Mouse (Mus musculus): Measurements from ENCODE around the gene Mical2. TPM values are rescaled to one million over a fixed set of nuclear protein-coding genes. Genes with fewer than 3 reads are reported as not detected.

The Mical2 gene
- total RNA-seq, 1 experiment from 2014 or later, result 0.70 TPM

DNA sequence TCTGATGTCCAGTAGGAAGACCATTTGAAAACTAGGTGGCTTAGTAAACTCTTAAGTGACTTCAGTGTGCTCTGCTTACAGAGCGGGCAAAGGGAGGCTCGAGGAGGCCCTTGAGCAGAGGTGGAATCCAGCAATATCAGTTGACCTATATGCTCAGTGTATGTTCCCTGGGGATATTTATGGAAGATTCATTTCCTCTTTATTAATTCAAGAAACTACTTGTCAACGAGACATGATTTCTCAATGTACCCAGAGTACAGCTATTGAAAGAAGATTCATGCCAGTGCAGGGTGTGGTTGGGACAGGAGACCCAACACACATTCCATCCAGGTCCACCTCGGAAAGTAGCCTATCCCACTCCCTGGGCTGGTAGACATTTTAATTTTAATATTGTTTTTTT is 231.7 kb downstream of the Mical2 start:
- no peak for ATAC-seq (ENCODE audit: extremely low read depth, insufficient number of reproducible peaks, low FRiP score, poor library complexity, severe bottlenecking)

DNA sequence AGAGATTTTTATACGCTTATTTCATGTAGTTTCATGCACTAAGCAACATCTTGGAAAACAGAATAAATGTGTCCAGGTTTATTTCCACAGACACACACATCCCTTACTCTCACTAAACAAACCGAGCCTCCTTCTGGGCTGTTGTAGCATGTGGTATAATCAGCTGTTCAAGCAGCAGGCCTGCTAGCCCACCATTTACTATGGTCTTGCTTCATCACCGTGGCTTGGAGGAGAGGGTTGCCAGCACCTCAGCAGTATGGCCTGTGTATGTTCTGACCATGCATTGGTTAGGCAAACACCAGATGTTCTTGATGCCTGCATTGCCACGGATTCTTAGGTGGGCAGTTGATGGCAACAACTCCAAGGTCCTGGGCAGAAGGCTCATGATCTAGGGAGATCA is 232.3 kb downstream of the Mical2 start:
- ATAC-seq (ENCODE audit: extremely low read depth, insufficient number of reproducible peaks, low FRiP score, poor library complexity, severe bottlenecking), result no peak

DNA sequence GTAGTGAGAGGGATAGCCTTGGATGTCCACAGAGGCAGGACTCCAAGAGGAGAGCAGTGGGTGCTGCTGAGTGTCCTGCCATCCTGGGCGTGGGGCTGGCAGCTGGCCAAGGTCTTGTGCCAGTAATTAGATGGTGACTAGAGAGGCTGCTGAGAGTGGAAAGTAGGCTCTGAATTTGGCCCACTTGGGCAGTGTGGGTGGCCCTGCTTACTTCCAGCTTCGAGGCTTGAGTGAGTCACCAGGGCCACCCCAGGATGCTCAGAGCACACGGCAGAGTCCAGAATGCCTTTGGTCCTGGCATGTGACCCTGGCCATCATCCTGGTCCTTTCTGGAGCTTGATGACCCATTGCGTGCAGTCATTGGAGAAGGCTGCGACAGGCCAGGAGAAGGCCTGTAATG is 232.8 kb downstream of the Mical2 start:
- ATAC-seq (ENCODE audit: extremely low read depth, insufficient number of reproducible peaks, low FRiP score, poor library complexity, severe bottlenecking), result no peak

Other genes with a start within 250 kb of the Mical2 start
- 92.7 and 95.9 TPM in 2 replicates for gene Usp47, start 202.4 kb upstream of the Mical2 start, total RNA-seq (2017)
- gene Dkk3, start 66.8 kb upstream of the Mical2 start, total RNA-seq (2017), result 0.12 TPM in 1 of 2 replicates, not detected in the other
- 0.12 TPM in 1 of 2 replicates, not detected in the other for gene Parva, start 201.6 kb downstream of the Mical2 start, total RNA-seq (2017)